Mouse (Mus musculus) cerebellum, postnatal 25 days (tissue): Measurements from ENCODE around the gene Apba1.

Experiments used
- DNase-seq, 2 experiments: peaks; one replicate each; pipeline ENCODE4 v3.0.0; 2021; ENCODE audit warnings: mixed read lengths in 2 of 2

Gene Apba1

DNA sequence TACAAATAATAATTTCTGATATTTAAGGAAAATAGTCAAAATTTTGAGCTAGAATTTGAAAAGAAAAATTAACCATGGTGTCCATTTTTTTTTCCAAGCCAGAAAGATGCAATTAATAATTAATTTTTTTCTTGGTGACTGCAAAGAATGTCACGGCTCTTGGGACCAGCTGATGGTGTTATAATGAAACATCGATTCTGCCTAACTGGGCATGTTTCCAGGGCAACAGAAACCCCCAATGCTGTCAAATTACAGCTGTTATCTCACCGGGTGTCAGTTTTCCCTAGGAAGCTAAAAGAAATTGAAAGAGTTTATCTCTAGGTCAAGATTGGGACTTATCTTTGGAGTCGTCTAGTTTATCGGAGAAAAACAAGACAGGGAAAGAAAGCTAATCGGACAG, 225.5 kb downstream of the Apba1 start:
- DNase-seq, result no peak

- no peak for DNase-seq
These were observed 228.6 kb downstream of the Apba1 start for GRCm38 (mm10) chr19:23987291-23987690.

DNA sequence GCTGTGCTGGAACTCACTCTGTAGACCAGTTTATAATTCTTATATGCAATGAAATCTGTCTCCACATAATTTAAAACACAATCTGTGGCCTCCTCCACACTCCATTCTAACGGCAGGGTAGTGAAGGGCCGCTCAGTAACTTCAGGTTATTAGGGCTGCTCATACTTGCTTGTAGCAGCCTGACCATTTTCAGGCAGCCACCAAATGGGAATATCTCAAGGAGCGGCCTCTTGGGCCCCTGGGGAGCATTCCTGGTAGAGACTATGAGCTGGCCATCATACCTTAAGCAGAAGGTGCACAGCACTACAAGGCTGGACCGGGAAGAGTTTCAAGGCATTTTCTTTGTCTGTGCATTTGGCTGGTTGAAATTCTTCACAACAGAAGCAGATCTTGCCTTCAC, 229.5 kb downstream of the Apba1 start:
- DNase-seq, result no peak

DNA sequence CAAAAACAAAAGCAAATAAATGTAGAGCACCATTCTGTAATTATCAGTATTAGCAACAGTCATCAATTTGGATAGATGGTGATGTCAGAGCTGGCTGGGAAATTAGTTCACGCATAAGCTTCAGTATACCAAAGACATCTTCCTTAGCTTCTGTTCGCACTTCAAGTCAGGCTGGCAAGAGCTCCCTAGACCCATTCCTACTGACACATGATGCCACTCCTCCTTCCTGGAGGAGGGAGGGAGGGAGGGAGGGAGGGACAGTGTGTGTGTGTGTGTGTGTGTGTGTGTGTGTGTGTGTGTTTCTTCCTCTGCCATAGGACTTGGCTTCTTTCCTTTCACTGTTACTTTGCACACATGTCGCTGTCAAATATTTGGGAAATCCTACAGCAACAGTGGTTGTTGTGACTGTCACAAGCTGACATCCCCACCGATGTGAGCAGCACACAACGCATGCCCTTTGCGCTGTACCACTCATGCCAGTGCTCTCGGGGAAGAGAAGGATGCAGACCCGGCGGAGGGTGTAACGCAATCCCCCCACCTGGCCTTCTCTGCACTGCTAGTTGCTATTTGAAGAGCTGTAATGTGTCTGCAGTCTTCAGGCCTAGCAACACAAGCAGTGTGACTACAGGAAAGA, 237.2 kb downstream of the Apba1 start:
- DNase-seq, result no peak
